Mouse (Mus musculus) frontal cortex, postnatal 14 days (tissue): ENCODE measurements around the gene Irf3.
A peak's percentile ranks its signal among the peaks of the same experiment; 100 is the strongest.
"Not testable (repeated sequence)": the region's sequence is repeated elsewhere in the genome, so short reads cannot be mapped to it uniquely, and the experiment has no call there.

Source experiments
- DNase-seq, 2 experiments: peaks; one replicate each; pipeline ENCODE4 v3.0.0; 2022; ENCODE audit warnings: low spot score in 2 of 2

Irf3 gene

DNA sequence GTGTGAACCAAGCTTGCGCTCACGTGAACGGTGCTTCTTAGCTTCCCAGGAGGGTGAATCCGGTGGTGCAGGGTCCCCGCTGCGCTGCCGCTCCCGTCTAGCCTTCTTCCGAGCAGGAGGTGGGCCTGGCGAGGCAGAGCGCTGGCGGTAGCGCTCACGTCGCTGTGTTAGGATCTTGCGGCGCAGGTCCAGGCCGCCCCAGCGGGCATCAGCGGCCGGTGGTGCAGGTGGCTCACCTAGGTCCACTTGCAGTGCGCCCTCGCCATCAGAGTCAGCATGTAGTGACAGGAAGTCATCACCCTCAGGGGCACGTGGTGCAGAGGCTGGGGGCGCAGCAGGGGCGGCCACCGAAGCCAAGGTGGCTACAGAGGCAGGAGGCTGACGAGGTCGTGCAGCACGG, 10.4 kb downstream of the Irf3 start:
- DNase-seq: no peak

DNA sequence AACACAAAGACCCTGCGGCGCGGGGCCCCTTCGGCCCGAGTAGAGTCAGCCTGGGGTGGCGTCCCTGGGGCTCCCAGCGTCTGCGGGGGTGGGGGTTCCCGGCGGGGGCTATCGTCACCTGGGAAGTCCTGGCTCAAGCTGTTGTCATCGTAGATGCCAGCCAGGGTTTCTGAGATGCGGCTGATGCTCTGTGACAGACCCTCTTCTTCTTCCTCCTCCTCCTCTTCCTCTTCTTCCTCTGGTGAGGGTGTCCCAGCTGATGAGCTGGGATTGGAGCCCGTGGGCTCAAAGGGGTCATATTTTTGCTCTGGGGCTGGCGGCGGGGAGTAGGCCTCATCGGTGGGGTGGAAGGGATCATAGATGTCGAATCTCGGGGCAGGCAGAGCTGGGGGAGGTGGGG, 11.0 kb downstream of the Irf3 start:
- no peak for DNase-seq

DNA sequence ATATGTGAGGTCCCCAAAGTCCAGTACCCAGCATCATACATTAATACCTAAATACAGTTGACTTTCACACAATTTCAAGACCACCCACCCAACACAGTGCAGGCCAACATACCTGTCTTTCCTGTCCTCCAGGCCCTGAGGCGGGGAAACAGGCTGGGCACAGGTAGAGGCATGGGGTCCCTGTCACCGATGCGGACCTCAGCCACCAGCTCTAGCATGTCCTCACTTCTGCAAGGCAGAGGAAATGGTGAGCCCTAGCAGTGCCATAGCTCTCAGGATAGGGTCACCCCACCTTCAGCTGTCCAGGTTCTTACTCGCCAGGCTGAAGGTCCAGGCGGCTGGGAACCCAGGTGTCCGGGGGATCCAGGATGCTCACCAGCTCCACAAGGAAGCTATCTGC, 14.6 kb downstream of the Irf3 start:
- DNase-seq: no peak

DNA sequence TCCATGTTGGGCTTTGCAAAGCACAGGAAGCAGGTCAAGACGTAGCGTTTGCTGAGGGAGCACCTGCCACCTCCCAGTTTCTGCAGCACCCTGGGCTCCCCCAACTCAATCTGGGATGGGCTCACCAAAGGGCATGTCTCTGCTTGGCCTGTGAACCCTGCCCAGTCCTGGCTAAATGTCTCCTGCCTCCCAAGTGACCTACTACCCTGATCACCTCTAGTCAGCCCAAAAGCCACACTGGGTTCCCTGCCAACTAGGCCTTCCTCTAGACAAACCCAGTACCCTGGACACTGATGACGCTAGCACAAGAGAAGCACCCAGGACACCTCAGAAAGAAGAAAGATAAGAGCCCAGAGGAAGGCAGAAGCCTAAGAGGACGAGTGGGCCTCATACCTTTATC, 15.4 kb downstream of the Irf3 start:
- DNase-seq: no peak

DNA sequence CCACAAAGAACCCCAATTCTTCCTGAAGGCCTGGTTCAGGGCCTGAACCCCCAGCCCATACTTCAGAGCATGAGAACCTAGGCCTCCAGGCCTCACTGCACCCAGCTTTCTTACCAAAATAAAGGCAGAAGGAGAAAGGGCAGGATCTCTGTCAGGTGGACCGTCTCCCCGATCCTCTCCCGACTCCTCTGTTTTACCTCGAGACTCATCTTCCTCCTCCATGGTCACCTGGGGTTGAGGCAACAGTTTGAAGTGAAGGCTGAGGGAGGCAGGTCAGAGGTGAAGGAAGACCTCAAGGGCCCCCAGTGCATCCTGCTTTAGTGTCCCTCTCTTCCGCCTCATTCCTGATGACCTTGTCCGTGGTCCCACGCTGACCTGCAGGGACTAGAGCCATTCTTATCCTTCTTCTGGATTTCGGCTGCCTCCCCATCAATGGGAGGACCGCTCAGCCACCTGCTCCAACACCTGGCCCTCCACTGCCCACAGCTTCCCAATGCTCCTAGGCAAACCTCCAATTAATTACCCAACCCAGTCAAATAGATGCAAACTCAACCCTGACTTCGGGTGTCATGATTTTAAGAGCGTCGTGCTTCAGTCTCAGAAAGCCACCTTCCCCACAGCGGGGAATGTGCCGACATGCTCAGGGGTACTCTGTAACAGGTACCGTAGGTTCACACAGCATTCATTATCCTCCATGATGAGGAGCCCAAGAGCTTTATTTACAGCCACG, 16.1 kb downstream of the Irf3 start:
- no peak for DNase-seq

DNA sequence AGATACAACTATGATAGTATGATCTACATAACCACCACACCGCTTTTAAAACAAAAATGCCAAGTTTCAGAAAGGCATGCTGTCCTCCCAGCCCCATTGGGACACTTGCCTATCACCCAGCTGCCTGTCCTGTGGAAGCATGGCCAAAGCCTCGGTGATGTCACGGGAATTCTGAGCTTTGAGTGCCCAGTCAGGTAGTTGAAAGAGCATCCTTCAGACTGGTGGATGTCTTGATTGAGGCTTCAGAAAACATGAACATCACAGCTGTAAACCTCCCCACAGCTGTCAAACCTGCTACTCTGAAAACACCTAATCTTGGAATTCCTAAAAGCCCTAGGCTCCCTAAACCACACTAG, 16.6 kb downstream of the Irf3 start:
- no peak for DNase-seq

DNA sequence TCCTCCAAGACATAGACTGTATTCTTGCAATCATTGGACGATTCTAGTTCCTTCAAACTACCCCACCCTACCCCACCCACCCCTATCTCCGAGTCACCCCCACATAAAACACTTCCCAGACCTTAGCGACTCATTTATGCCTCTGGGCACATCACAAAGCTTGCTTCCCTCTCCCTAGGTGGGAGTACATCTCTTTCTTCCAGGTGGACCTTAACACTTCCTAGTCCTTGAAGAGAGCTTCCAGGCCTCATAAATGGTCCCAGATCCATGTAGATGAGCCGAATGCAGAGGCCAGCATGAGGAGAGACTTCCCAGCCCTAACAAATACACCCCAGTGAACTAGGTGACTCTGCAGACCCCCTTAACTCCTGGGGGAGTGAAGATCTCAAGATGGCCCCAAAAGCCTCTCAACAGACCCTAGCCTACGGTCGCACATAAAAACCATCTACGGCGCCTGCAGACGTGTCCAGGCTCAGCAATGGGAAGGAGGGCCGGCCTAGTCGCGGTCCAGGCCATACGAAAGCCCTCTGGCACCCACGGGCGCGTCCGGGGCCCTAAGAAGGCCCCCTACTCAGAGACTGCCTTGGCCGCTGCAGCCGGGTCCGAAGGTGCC, 18.0 kb downstream of the Irf3 start:
- DNase-seq: no peak

DNA sequence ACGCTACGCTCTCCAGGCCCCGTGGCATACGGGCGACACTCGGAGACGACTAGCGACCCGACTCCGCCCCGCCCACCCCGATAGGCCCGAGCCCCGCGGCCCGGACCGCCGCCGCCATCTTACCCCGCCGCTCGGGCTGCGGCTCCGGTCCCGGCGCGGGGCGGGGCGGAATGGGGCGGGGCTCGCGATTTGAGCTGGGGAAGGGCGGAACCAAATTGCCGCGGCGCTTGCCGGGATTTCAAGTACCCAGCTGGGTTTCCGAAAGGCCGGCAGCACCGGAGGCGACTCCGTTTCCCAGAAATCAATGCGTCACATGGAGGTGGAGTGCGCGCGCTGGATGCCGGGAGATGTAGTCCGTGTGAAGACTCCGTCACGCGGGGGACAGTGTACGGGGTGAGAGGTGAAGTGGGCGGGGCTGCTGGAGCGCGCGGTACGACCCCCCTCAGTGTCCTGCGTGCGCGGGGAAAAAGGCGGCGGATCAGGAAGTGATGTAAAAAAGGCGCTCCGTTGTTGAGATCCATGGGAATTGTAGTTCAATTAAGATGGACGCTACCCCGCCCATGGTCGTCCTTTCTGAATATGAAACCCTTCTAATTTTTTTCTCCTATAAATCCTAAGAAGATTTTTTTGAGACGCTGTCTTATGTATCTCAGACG, 18.6 kb downstream of the Irf3 start, which contains the start of gene Scaf1:
Gene Scaf1 (minus strand): TSS at position 407 of the 656 bp plus-strand sequence.
- DNase-seq: peak; percentile 99 to 100

DNA sequence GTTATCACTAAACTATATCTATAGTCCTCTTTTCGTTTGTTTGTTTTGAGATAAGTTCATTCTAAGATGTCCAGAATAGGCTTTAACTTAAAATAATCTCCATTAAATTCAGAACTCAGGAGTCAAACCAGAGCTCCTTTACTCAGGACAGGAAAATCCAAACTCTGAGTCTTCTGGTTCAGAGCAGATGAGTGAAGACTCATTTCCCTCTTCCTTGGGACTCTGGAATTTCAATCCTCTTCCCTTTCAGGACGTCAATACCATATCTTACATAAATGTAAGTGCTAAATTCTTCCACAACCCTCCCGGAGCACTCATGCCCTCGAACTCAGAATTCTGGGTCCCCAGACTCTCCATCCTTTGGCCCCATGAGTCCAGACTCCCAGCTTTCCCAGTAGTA, 19.3 kb downstream of the Irf3 start:
- DNase-seq: no peak

DNA sequence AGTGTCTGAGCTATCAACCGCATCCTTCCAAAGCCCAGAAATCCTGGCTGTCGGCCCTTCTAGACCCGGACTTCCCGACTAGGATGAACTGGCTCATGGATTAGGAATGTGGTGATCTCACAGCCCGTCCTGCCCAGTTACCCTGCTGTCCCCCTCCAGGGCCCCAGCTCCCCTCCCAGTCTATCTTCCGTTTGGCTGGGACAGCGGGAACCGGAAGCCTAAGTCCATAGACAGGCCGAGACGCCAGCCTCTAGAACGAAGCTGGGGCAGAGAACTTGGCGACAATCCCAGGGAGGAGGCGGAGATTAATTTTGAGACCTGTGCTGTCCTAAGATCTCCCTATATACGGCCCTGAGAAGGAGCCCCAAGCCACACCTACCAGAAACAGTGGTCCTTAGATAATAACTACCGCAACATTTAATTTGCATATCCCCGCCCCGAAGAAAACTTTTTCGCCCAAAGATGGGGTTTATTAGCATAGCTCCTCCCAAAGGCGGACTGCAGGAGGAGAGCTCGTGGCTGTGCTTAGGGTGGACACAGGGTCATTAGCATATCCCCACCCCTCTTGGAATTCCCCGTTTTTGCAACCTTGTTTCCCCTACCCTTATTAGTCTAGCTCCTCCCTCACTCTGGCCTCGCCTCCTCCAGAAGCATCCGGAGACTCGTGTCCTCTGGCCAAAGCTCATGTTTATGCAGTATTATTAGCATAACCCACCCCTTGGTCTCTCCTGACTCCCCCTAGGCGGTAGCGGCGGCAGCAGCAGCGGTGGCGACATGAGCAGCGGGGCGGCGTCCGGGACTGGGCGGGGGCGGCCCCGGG, 20.0 kb downstream of the Irf3 start, which contains the start of gene Rras:
Gene Rras (plus strand): TSS at position 720 of the 820 bp plus-strand sequence.
- peak; percentile 77 to 85 for DNase-seq

DNA sequence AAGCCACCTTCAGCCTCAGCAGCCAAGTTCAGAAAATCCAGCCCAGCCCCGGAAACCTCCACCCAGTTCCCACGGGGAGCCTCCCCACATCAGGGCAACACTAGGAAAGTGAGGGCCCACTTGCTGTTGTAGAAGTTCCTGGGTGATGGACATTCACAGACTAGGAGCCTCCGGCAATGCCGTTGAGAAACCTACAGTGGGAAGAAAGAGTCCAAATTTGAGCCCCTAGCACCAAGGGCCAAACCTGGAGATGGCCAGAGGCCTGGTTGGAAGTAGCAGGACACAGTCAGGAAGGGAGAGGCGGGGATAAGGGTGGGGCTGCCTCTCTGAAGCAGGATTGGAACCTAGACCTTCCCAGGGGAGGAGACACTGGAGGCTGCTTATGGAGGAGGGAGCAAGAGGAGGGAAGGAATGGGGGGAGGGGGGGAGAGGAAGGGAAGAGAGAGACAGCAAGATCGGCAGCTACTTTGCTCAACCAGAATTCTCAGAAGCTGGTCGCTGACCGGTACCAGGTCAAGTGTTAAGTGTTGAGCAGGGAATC, 21.7 kb downstream of the Irf3 start:
- DNase-seq: peak in 1 of 2 experiments; percentile 22

DNA sequence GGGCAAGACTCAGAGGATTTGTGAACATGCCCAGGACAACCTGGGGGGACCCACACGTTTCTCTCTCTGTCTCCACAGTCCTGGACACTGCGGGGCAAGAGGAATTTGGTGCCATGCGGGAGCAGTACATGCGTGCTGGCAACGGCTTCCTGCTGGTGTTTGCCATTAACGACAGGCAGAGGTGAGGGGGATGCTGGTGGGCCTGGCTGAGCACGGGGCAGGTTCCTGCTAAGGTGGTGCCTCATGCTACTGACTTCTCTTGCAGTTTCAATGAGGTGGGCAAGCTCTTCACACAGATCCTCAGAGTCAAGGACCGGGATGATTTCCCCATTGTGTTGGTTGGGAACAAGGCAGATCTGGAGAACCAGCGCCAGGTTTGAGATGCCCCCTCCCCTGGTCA, 22.8 kb downstream of the Irf3 start:
- no peak for DNase-seq

DNA sequence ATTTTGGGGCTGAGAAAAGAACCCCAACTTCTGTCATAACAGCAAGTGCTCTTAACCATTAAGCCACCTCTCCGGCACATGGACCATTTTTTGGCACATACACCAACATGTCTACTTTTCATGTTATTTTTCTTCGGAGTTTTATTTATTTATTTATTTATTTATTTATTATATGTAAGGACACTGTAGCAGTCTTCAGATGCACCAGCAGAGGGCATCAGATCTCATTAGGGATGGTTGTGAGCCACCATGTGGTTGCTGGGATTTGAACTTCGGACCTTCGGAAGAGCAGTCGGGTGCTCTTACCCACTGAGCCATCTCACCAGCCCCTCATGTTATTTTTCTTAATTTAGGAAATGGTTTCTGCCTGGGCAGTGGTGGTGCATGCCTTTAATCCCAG, 26.3 kb downstream of the Irf3 start:
- DNase-seq: not testable (repeated sequence)

DNA sequence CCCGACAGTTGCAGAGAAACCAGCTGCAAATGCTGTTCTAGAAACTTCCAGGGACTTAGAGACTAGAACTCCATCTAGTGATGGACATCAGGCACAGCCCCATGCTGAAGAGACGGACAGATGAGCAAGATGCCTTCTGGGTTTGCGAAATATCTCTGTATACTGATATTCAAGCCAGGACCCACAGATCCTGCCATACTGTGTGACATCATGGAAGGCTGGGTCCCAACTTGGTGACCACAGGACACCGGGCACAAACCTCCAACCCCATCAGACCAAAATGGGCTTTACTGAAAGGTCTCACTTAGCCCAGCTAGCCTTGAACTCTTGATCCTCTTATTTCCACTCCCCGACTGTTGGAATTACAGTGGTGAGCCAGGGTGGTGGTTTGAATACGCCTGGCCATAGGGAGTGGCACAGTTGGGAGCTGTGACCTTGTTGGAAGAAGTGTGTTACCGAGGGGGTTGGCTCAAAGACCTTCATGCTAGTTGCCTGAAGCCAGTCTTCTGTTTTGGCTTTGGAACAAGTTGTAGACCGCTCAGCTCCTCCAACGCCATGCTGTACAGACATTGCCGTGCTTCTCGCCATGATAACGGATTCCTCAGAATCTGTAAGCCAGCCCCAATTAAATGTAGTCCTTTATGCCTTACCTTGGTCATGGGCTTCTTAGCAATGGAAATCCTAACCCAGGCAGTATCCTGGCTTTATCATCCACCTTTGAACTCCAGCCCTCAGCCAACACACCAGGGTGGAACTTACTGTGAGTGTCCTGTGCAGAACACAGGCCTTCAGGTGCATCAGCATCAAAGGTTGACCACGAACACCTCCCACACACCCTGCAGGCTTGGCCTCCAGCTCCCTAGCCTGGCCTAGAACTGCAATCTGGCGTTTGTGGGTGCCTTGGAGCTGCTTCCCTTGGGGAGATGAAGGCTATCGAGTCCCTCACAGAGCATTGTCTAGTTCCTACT, 27.1 kb downstream of the Irf3 start:
- DNase-seq: no peak

DNA sequence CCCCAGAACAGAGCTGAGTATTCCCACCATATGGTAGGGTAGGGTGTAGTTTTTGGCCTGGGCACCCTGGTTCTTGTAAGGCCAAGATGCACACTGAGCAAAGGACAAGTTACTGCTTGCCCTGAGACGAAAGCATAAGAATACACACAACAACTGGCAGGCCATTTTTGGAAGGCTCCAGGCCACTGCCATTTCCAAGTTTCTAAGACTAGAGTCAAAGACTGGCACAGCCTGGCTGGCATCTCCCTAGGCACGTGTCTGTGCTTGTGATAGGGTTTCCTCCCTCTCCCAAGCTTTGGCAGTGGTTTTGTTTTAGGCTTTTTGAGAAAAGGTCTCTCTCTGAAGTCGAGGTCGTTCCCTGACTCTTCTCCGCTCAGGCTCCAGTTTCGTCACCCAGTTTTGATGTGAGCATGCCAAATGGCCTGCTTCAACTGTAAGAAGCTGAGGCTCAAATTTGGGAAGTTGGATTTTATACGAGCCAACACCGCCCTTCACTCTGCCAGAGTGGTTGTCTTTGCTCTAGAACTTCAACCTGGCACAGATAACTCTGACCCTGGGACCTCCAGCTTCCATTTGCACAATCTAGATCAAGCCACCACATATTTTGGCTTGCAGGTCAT, 28.3 kb downstream of the Irf3 start:
- DNase-seq: peak in 1 of 2 experiments; percentile 12

DNA sequence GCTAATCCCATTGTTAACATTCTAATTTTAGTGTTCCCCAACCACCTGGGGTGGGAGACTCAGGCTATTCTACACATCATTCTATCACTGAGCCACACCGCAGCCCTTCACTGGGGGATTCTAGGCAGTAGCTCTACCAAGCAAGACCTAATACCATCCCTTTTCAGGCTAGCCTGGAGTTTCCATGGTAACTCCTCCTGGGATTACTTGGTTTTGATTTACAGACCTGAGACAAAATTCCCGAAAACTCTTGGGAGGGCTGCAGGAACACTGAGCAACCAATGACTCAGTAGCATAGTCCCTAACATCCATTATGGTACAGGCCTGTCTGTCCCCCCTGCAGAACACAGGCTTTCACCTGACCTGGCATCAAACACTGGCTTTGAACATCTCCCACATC, 28.8 kb downstream of the Irf3 start:
- no peak for DNase-seq

DNA sequence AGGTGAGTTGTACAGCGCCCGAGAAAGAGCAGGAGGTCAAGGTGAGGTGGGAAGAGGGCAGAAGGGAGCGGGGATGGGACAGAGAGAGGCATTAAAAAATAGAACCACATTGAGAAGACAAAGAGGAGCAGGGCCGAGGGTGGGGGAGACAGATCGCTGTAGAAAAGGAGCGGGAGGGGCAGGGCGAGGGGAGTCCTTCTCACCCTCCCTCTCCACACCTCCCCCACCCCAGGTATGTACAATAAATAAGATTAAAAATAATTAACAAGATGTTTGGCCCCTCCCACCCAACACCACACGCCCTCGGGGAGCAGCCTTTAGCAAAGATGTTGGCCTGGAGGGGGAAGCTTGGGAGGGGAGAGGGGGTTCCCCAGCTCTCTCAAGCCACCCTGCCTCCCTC, 30.3 kb downstream of the Irf3 start:
- DNase-seq: no peak

DNA sequence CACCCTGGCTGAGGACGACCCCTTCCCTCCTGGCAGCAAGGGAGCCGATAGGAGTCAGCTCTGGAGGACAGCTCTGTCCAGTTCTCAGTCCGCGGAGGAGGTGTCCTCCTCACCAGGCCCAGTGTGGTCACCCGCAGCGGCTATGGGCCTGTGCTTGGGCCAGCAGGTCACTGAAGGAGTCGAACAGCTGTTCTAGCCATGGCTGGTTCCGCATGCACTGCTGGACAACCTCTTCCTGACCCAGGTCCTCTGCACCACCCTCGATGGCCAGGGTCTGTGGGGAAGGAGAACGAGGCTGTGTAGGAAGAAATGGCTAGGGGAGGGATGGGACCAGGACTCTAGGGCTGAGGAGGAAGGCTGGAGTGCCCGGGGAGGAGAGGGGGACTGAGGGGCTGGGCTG, 30.9 kb downstream of the Irf3 start:
- peak in 1 of 2 experiments; percentile 7 for DNase-seq

DNA sequence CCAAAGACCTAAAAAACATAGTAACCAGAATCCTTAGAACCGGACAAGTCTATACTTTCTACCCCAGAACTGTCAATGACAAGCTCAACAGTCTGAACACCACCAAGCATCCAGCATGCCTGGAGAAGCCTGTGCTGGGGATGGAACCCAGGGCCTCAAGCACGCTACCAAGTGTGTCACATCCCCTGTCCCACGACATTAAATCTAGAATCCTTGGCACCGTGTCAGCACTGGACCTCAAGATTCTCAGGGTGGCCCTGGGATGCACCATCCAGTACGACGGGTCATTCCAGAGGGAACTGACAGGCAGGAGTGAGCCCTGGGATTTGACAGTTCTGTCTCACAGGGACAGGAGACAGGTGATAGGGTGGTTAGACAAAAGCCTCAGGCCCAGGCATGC, 32.5 kb downstream of the Irf3 start:
- no peak for DNase-seq

DNA sequence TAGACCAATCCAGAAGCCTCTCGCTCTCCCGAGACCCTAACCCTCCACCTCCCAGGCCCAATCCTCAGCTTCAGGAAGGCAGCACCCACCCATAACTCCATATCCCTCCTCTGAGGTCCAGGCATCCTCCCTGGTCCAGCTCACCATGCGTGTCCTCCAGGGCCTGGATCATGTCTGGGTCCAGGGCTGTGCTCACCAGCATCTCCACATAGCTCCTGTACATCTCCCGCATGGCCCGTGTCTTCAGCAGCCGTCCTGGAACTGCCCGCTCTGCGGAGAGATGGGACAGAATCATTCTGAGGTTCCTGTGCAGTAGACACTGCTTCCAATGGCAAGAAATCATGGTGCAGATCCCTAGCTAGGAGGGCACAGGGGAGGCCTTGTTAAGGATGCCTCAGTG, 33.4 kb downstream of the Irf3 start:
- DNase-seq: no peak
